Mouse (Mus musculus) stomach, embryonic 16.5 days (tissue): ENCODE measurements around the gene Med21. TPM values are rescaled to one million over a fixed set of nuclear protein-coding genes. Genes with fewer than 3 reads are reported as not detected.

Experiments
- ATAC-seq: fragments of 200-750 bp; cut with Nextera tagmentation; 2 replicates; pipeline ENCODE4 v1.8.0; 2017; ENCODE audit warnings: moderate number of reproducible peaks, moderate TSS enrichment; ENCODE audit not compliant: insufficient read depth, low FRiP score
- H3K27ac ChIP-seq: fragments of 300-500 bp; sonication (generic); 2 replicates; pipeline ENCODE4 v1.5.1; 2014; ENCODE audit warnings: low read length
- H3K27me3 ChIP-seq: fragments of 300-500 bp; sonication (generic); 2 replicates; pipeline ENCODE4 v1.6.1; 2014; ENCODE audit warnings: low read length, control low read depth, mixed read lengths; ENCODE audit not compliant: control insufficient read depth, insufficient read depth
- H3K36me3 ChIP-seq: fragments of 300-500 bp; sonication (generic); 2 replicates; pipeline ENCODE4 v1.6.1; 2014; ENCODE audit warnings: low read length; ENCODE audit not compliant: control insufficient read depth, insufficient read depth
- H3K4me1 ChIP-seq: fragments of 300-500 bp; sonication (generic); 2 replicates; pipeline ENCODE4 v1.6.1; 2014; ENCODE audit warnings: low read length, control low read depth, mixed read lengths; ENCODE audit not compliant: control insufficient read depth, insufficient read depth
- H3K4me2 ChIP-seq: fragments of 300-500 bp; sonication (generic); 2 replicates; pipeline ENCODE4 v1.6.1; 2014; ENCODE audit warnings: low read depth, low read length, mixed read lengths
- H3K4me3 ChIP-seq: fragments of 300-500 bp; sonication (generic); replicated peaks from 2 replicates; pipeline ENCODE4 v1.5.1; 2014; ENCODE audit warnings: mild to moderate bottlenecking, low read length
- H3K9ac ChIP-seq: fragments of 300-500 bp; sonication (generic); 2 replicates; pipeline ENCODE4 v1.6.1; 2014; ENCODE audit warnings: low read length
- H3K9me3 ChIP-seq: fragments of 300-500 bp; sonication (generic); replicated peaks from 2 replicates; pipeline ENCODE4 v1.6.1; 2016; ENCODE audit warnings: low read length, control low read depth; ENCODE audit not compliant: control insufficient read depth
- WGBS: fragments of 180-500 bp; shearing (Covaris S2); extraction: QIAGEN DNeasy Blood & Tissue Kit; methylation state at CpG from one replicate; pipeline ENCODE4 v1.1.7; 2014; 5-methylcytosine and 5-hydroxymethylcytosine counted together
- polyA plus RNA-seq: library from polyadenylated mRNA; unstranded; fragments of >200 nt; fragmentation: Nextera tagmentation; extraction: Ambion mirVana; gene quantifications from 2 replicates; pipeline ENCODE4 v1.2.1, GENCODE M21; 2015

Gene Med21
- polyA plus RNA-seq, 1 experiment from 2014 or later = 140 TPM

DNA sequence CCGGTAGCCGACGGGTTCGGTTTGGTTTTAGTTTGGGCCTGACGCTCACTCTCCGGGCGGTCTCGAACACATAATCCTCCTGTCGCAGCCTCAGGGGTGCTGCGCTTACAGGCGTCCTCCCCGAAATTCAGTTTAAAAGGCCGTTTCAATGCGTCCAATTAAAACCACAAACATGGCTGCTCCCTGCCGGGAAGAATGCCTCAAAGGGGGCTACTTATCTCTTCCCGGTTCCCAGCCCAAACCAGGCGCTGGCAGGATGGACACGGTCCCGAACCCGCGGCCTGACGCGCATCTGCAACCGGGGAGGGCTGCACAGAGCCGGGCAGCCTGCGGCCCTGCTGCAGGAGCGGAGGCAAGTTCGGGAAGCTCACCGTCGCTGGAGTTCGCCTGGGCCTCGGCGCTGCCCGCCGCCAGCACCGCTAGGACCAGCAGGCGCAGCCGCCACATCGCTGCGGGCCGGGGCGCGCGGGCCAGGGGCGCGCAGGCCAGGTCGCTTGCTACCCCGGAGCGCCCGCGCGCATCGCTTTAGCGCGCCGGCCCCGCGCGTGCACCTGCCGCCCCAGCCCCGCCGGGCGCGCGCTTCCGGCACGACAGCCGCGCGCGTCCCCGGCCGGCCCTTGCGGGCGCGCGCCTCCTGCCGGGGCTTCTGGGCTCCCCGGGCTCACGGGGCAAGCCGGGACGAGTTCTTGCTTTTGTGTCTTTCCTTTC is 8.2 kb upstream of the Med21 start:
- Histone ChIP-seq H3K27me3 (no peaks in the 10 kb centered on the region), H3K4me1 (peaks cover 6% of the 10 kb centered on the region; the same call in 1 of the 2 replicates), H3K4me3 (peak overlapping the region; percentile 81), H3K9me3 (no peaks in the 10 kb centered on the region), H3K36me3 (no peaks in the 10 kb centered on the region), H3K27ac (peak overlapping the region; percentile 80), H3K4me2 (peak overlapping the region; percentile 83), H3K9ac (peak overlapping the region; percentile 87)
- ATAC-seq = peak; percentile 94
- WGBS = under 1% methylated on average over 82 of the region's 82 CpGs

DNA sequence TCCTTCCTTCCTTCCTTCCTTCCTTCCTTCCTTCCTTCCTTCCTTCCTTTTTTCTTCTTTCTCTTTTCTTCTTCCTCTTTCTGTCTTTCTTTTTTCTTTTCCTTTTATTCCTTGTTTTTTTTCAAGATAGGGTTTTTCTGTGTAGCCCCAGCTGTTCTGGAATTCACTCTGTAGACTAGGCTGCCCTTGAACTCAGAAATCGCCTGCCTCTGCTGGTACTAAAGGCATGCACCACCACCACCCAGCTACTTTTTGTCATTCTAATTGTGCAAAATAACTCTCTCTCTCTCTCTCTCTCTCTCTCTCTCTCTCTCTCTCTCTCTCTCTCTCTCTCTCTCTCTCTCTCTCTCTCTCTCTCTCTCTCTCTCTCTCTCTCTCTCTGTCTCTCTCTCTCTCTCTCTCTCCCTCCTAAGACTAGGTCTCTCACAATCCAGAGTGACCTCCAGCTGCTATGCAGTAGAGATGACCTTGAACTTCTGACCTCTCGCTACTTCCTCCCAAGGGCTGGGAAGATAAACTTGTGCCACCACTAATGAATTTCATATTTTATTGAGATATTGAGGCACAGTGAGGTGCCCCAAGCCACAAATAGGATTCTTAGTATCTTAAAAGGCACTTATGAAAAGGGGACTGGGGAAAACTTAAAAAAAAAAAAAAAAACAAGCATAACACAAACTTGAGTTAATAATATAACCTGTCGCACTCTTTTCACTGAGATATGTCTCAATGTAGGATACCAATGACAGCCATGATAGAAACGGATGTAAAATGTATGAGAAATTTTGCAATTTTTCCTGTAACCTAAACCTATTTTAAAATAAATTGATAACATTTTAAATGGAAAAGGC is 7.4 kb upstream of the Med21 start:
- H3K27ac ChIP-seq = no peak overlapping the region
- peak overlapping the region; percentile 83 for H3K4me2 ChIP-seq
- H3K9me3 ChIP-seq = no peaks in the 10 kb centered on the region
- ATAC-seq = no peak
- no peaks in the 10 kb centered on the region for H3K27me3 ChIP-seq
- WGBS = 60% methylated on average over 4 of the region's 4 CpGs
- H3K36me3 ChIP-seq = no peaks in the 10 kb centered on the region
- peak overlapping the region; percentile 81 for H3K4me3 ChIP-seq
- H3K9ac ChIP-seq = no peak overlapping the region
- H3K4me1 ChIP-seq = peaks cover 4% of the 10 kb centered on the region; the same call in 1 of the 2 replicates

GRCm38 (mm10) chr6:146636482-146636881 is 5.9 kb upstream of the Med21 start:
- no peak overlapping the region for H3K27ac ChIP-seq
- H3K9ac ChIP-seq = no peak overlapping the region
- 86% methylated on average over 5 of the region's 5 CpGs for WGBS
- H3K4me3 ChIP-seq = no peak overlapping the region
- ATAC-seq = no peak
- H3K27me3 ChIP-seq = 0 out of 2 replicates have a peak, but pooled peaks cover 3% of the 10 kb centered on the region
- peaks cover 4% of the 10 kb centered on the region; the same call in 1 of the 2 replicates for H3K4me1 ChIP-seq
- no peak overlapping the region for H3K4me2 ChIP-seq
- H3K36me3 ChIP-seq = no peaks in the 10 kb centered on the region
- H3K9me3 ChIP-seq = no peaks in the 10 kb centered on the region

DNA sequence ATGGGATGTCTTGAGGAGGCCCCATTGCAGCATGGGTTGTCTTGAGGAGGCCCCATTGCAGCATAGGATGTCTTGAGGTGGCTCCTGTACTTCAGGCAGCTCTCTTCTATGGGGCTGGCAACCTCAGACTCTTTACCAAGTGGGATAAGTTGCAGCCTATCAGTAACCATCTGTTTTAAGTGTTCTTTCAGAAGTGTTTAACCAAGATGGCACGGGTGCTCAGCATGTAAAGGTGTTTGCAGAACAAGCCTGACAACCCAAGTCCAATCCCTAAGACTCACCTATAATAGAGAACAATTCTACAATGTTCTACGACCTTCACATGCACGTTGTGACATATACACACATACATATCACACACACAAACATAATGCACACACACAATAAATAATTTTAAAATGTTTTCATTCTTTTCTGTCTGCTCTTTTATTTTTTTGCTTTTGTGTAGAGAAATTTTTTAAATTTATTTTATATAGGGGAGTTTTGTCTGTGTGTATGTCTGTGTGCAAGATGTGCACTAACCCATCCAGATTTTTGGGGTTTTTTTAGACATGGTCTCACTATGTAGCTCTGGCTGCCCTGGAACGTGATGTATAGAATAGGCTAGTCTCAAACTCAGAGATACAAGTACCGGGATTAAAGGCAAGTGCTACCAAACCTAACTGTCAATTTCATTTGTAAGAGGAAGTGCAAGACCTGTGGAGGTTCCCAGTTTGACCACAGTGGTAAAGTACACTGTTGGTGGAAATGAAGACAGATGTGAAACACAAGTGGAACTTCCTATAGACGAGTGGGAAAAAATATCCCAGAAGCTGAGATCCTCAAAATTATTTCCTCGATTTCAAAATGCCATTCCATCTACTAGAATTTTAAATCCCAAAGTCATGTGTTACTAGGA is 2.0 kb upstream of the Med21 start:
- no peak overlapping the region for H3K9ac ChIP-seq
- no peak for ATAC-seq
- WGBS = 80% methylated on average over 7 of the region's 7 CpGs
- no peaks in the 10 kb centered on the region for H3K36me3 ChIP-seq
- 0 out of 2 replicates have a peak, but pooled peaks cover 6% of the 10 kb centered on the region for H3K27me3 ChIP-seq
- no peak overlapping the region for H3K27ac ChIP-seq
- H3K4me1 ChIP-seq = peaks cover 8% of the 10 kb centered on the region
- H3K9me3 ChIP-seq = no peaks in the 10 kb centered on the region
- no peak overlapping the region for H3K4me3 ChIP-seq
- H3K4me2 ChIP-seq = no peak overlapping the region

GRCm38 (mm10) chr6:146640991-146641390 is 1.4 kb upstream of the Med21 start:
- Histone ChIP-seq H3K4me3 (no peak overlapping the region), H3K27me3 (0 out of 2 replicates have a peak, but pooled peaks cover 6% of the 10 kb centered on the region), H3K4me2 (no peak overlapping the region), H3K9ac (no peak overlapping the region), H3K9me3 (no peaks in the 10 kb centered on the region), H3K4me1 (peaks cover 8% of the 10 kb centered on the region), H3K36me3 (no peaks in the 10 kb centered on the region), H3K27ac (no peak overlapping the region)
- ATAC-seq = no peak
- 80% methylated on average over 6 of the region's 6 CpGs for WGBS

- Histone ChIP-seq H3K4me3 (peak overlapping the region; percentile 83), H3K27me3 (0 out of 2 replicates have a peak, but pooled peaks cover 6% of the 10 kb centered on the region), H3K27ac (no peak overlapping the region), H3K4me1 (peaks cover 8% of the 10 kb centered on the region), H3K9me3 (no peaks in the 10 kb centered on the region), H3K9ac (peak overlapping the region; percentile 71; the same call in 1 of the 2 replicates), H3K4me2 (peak overlapping the region; percentile 66), H3K36me3 (no peaks in the 10 kb centered on the region)
- no peak for ATAC-seq
- 64% methylated on average over 11 of the region's 11 CpGs for WGBS
These were observed 631 bp upstream of the Med21 start for GRCm38 (mm10) chr6:146641621-146642210.

GRCm38 (mm10) chr6:146643184-146643570 is 830 bp downstream of the Med21 start:
- ATAC-seq = no peak
- 0 out of 2 replicates have a peak, but pooled peaks cover 6% of the 10 kb centered on the region for H3K27me3 ChIP-seq
- H3K4me1 ChIP-seq = peaks cover 8% of the 10 kb centered on the region
- H3K36me3 ChIP-seq = no peaks in the 10 kb centered on the region
- no peaks in the 10 kb centered on the region for H3K9me3 ChIP-seq
- peak overlapping the region; percentile 78 for H3K4me2 ChIP-seq
- WGBS = 20% methylated on average over 11 of the region's 11 CpGs
- H3K9ac ChIP-seq = peak overlapping the region; percentile 96
- peak overlapping the region; percentile 83 for H3K4me3 ChIP-seq
- H3K27ac ChIP-seq = peak overlapping the region; percentile 92; the same call in 1 of the 2 replicates

GRCm38 (mm10) chr6:146650013-146650412 is 7.7 kb downstream of the Med21 start:
- no peak overlapping the region for H3K4me3 ChIP-seq
- 55% methylated on average over 2 of the region's 2 CpGs for WGBS
- ATAC-seq = no peak

More at GRCm38 (mm10) chr6:146650013-146650412, 7.7 kb downstream of the Med21 start:
- Histone ChIP-seq H3K9me3 (no peaks in the 10 kb centered on the region), H3K27me3 (no peaks in the 10 kb centered on the region), H3K4me2 (no peak overlapping the region), H3K27ac (no peak overlapping the region), H3K4me1 (no peaks in the 10 kb centered on the region), H3K9ac (no peak overlapping the region), H3K36me3 (0 out of 2 replicates have a peak, but pooled peaks cover 2% of the 10 kb centered on the region)
